Mouse (Mus musculus): ENCODE results near the gene Map3k9.

GRCm38 (mm10) chr12:81684096-81684495 lies 96.9 kb downstream of the Map3k9 start:
- TF ChIP-seq CTCF (IDR thresholded peaks at IDR 0.05), result no peak
- TF ChIP-seq EP300 (IDR thresholded peaks at IDR 0.05), result no peak

Data from lung, postnatal 0 days (tissue).